Mouse (Mus musculus): ENCODE measurements at regions not wholly inside any gene's neighbourhood (a gene's known extent, or its start where the extent isn't known, plus 50 kb on each side); places are given as distances from the start of the nearest gene placed in this dataset.

- ATAC-seq (ENCODE audit: poor library complexity, severe bottlenecking) = no peak
These were observed 348.7 kb upstream of the Cpeb2 start for GRCm38 (mm10) chr5:42884251-42884650.

GRCm38 (mm10) chr5:42891890-42892289, 341.1 kb upstream of the Cpeb2 start:
- ATAC-seq (ENCODE audit: poor library complexity, severe bottlenecking) = peak; percentile 60; the same call in 1 of the 2 replicates

GRCm38 (mm10) chr5:42906136-42906535, 326.8 kb upstream of the Cpeb2 start:
- ATAC-seq (ENCODE audit: poor library complexity, severe bottlenecking) = no peak

GRCm38 (mm10) chr5:42919328-42919727, 313.6 kb upstream of the Cpeb2 start:
- ATAC-seq (ENCODE audit: poor library complexity, severe bottlenecking) = no peak

- ATAC-seq (ENCODE audit: poor library complexity, severe bottlenecking) = no peak
These were observed 300.9 kb upstream of the Cpeb2 start for GRCm38 (mm10) chr5:42932106-42932505.

- no peak for ATAC-seq (ENCODE audit: poor library complexity, severe bottlenecking)
These were observed 273.6 kb upstream of the Cpeb2 start for GRCm38 (mm10) chr5:42959296-42959862.

- ATAC-seq (ENCODE audit: poor library complexity, severe bottlenecking) = peak; percentile 64
These were observed 266.0 kb upstream of the Cpeb2 start for GRCm38 (mm10) chr5:42966952-42967351.

GRCm38 (mm10) chr5:42969209-42969608, 263.8 kb upstream of the Cpeb2 start:
- peak; percentile 23 for ATAC-seq (ENCODE audit: poor library complexity, severe bottlenecking)

GRCm38 (mm10) chr5:42969621-42970020, 263.3 kb upstream of the Cpeb2 start:
- ATAC-seq (ENCODE audit: poor library complexity, severe bottlenecking) = peak; percentile 73

GRCm38 (mm10) chr5:42977108-42977507, 255.9 kb upstream of the Cpeb2 start:
- peak; percentile 90 for ATAC-seq (ENCODE audit: poor library complexity, severe bottlenecking)

GRCm38 (mm10) chr5:42980946-42981650, 251.9 kb upstream of the Cpeb2 start:
- ATAC-seq (ENCODE audit: poor library complexity, severe bottlenecking) = no peak

- ATAC-seq (ENCODE audit: poor library complexity, severe bottlenecking) = peak; percentile 54
These were observed 246.8 kb upstream of the Cpeb2 start for GRCm38 (mm10) chr5:42986203-42986602.

GRCm38 (mm10) chr5:42987710-42988466, 245.1 kb upstream of the Cpeb2 start:
- no peak for ATAC-seq (ENCODE audit: poor library complexity, severe bottlenecking)

- no peak for ATAC-seq (ENCODE audit: poor library complexity, severe bottlenecking)
These were observed 243.7 kb upstream of the Cpeb2 start for GRCm38 (mm10) chr5:42989287-42989686.

- no peak for ATAC-seq (ENCODE audit: poor library complexity, severe bottlenecking)
These were observed 208.9 kb upstream of the Cpeb2 start for GRCm38 (mm10) chr5:43024006-43024593.

GRCm38 (mm10) chr5:43031285-43031684, 201.7 kb upstream of the Cpeb2 start:
- ATAC-seq (ENCODE audit: poor library complexity, severe bottlenecking) = peak; percentile 86

- ATAC-seq (ENCODE audit: poor library complexity, severe bottlenecking) = no peak
These were observed 201.1 kb upstream of the Cpeb2 start for GRCm38 (mm10) chr5:43031916-43032315.

- no peak for ATAC-seq (ENCODE audit: poor library complexity, severe bottlenecking)
These were observed 198.5 kb upstream of the Cpeb2 start for GRCm38 (mm10) chr5:43034421-43034820.

GRCm38 (mm10) chr5:43037592-43037991, 195.4 kb upstream of the Cpeb2 start:
- peak; percentile 77 for ATAC-seq (ENCODE audit: poor library complexity, severe bottlenecking)

GRCm38 (mm10) chr5:43039525-43039924, 193.4 kb upstream of the Cpeb2 start:
- peak; percentile 31; the same call in 1 of the 2 replicates for ATAC-seq (ENCODE audit: poor library complexity, severe bottlenecking)

GRCm38 (mm10) chr5:43042585-43042984, 190.4 kb upstream of the Cpeb2 start:
- peak; percentile 7; the same call in 1 of the 2 replicates for ATAC-seq (ENCODE audit: poor library complexity, severe bottlenecking)

Data from megakaryocyte, adult 5-6 weeks (primary cell).